Mouse (Mus musculus): ENCODE data around the gene Gal3st4.

Gal3st4 gene

DNA sequence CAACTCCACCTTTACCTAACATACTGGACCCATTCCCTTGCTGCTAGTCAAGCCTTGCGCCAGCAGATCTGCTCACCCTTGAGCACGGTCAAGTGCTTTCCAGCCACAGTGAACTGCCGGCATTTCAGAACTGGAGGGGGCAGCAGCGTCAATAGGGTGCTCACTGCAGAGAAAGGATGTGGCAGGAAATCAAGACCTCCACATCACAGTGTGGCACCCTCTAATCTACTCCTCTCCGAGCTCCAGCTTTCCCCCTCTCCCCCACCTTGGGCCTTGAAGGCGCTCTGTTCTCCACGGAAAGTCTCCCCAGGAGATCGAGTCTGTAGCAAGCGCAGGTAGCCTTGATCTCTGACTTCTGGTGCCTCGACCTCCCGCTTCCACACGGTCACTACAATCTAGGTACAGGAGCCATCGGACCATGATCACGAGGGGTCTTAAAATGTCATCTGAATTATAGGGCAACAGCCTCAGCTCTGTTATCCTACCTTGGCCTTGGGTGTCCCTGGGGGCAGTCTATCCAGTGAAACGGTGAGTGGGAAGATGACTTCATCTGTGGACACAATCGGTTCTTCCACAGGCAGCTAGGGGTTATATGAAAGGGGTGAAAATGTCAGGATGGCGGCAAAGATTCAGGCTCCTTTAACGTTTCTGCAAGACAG is 9.9 kb downstream of the Gal3st4 start:
- ATAC-seq (ENCODE audit: insufficient number of reproducible peaks, low FRiP score, low TSS enrichment): no peak

DNA sequence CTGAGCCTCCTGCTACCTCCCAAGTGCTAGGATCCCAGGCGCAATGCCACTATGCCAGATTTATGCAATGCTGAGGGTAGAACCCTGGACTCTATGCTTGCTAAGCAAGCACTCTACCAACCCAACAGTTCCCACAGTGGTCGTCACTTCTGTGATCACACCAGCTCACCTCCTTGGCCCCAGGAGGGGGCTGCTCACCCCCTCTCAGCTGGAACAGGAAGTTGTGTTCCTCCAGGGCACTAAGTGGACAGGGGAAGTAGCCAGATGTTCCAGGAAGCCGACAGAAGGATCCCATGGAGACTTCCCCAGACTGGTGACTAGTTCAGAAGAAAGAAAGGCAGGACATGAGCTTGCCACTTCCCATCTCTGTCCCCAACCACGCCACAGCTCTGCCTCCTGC is 10.6 kb downstream of the Gal3st4 start:
- no peak for ATAC-seq (ENCODE audit: insufficient number of reproducible peaks, low FRiP score, low TSS enrichment)

GRCm38 (mm10) chr5:138260834-138261233 is 11.8 kb downstream of the Gal3st4 start:
- ATAC-seq (ENCODE audit: insufficient number of reproducible peaks, low FRiP score, low TSS enrichment): no peak

DNA sequence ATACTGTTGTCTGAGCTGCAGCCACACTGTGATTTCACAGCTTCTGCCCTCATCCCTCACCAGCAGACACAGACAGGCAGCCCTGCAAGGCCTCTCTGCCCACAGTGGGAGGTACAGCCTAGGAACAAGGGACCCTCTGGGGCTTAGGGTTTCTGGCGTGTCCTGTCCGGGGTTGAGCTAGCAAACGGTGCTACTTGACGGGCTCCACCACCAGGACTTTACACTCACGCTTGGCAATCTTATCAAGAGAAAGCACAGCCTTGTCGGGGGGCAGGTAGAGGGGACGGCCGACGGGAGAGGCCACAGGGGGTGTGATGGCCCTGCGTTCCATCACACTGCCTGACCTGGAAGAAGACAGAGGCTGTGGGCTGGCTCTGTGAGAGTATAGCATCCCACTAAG is 12.6 kb downstream of the Gal3st4 start:
- no peak for ATAC-seq (ENCODE audit: insufficient number of reproducible peaks, low FRiP score, low TSS enrichment)

GRCm38 (mm10) chr5:138258993-138259392 is 13.6 kb downstream of the Gal3st4 start:
- no peak for ATAC-seq (ENCODE audit: insufficient number of reproducible peaks, low FRiP score, low TSS enrichment)

- no peak for ATAC-seq (ENCODE audit: insufficient number of reproducible peaks, low FRiP score, low TSS enrichment)
These were observed 14.1 kb downstream of the Gal3st4 start for GRCm38 (mm10) chr5:138258542-138258941.

DNA sequence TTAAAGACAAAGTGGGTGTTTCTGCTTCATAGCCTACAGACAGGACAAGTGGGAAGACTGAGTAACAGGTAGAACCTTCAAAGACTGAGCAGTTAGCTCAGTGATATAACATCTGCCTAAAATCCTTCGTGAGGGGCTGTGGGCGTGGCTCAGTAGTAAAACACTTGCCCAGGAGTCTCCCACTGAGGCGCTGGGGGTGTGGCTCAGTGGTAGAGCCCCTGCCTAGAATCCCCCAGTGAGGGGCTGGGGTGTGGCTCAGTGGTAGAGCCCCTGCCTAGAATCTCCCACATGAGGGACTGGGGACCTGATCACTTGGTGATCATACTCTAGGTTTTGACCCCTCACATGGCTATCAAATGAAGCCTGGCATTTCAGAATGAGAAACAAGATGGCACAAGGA is 14.6 kb downstream of the Gal3st4 start:
- no peak for ATAC-seq (ENCODE audit: insufficient number of reproducible peaks, low FRiP score, low TSS enrichment)

- ATAC-seq (ENCODE audit: insufficient number of reproducible peaks, low FRiP score, low TSS enrichment): no peak
These were observed 15.1 kb downstream of the Gal3st4 start for GRCm38 (mm10) chr5:138257585-138257978.

GRCm38 (mm10) chr5:138256966-138257584 is 15.6 kb downstream of the Gal3st4 start:
- no peak for ATAC-seq (ENCODE audit: insufficient number of reproducible peaks, low FRiP score, low TSS enrichment)

DNA sequence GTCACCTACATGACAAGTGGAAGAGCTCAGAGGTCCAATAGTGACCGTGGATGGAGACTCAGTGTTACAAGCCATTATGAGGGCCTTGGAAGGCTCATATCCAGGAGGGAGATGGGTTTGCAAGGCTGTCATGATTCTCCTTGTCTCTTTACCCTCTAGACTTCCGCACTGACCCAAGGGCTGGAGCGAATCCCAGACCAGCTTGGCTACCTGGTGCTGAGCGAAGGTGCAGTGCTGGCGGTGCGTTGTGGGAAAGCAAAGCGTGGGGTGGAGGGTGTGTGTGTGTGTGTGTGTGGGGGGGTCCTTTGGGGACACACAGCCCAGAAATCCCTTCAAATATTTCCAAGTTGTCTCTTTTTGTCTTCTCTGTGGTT is 16.6 kb downstream of the Gal3st4 start:
- peak; percentile 19; the same call in 1 of the 2 replicates for ATAC-seq (ENCODE audit: insufficient number of reproducible peaks, low FRiP score, low TSS enrichment)

- ATAC-seq (ENCODE audit: insufficient number of reproducible peaks, low FRiP score, low TSS enrichment): peak; percentile 100
These were observed 17.1 kb downstream of the Gal3st4 start, which contains the start of gene Lamtor4 for GRCm38 (mm10) chr5:138255353-138256093. Gene Lamtor4, plus strand, starts transcription at chr5:138255482.

GRCm38 (mm10) chr5:138253061-138253460 is 19.6 kb downstream of the Gal3st4 start:
- ATAC-seq (ENCODE audit: insufficient number of reproducible peaks, low FRiP score, low TSS enrichment): no peak

- no peak for ATAC-seq (ENCODE audit: insufficient number of reproducible peaks, low FRiP score, low TSS enrichment)
These were observed 21.5 kb downstream of the Gal3st4 start for GRCm38 (mm10) chr5:138251144-138251543.

DNA sequence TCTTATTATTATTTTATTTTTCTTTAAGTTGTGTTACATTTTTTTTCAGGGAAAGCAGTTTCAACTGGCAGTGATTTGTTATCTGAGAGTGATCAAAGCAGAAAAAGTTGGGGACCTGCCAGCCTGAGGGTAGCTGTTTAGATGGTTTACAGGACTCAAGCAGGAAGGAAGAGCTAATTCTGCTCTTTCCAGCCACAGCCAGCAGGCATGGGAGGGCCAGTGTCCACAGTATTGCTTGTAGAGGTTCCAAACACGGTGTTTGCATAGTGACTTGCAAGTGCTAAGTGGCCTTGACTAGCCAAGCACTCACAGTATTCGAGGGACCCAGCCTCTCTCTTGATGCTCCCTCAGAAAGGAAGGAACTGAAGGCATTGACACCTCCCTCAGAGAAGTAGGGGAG is 31.1 kb downstream of the Gal3st4 start:
- no peak for ATAC-seq (ENCODE audit: insufficient number of reproducible peaks, low FRiP score, low TSS enrichment)

DNA sequence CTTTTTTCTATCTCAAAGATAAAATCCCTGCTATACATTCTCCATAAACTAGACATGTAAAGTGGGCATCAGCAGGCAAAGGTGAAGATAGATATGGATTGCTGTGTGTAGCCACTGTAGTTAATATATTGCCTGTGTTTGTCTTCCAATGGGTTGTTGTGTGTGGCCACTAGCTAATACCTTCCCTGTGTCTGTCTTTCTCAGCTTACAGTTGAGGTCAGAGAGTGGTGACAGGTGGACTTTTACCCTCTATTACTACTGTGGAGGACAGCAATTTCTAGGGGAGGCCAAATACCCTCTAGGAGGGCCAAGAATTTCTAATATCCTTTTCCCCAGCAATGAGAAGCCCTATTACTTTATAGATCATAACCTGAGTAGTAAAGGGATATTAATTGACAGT is 38.4 kb downstream of the Gal3st4 start:
- ATAC-seq (ENCODE audit: insufficient number of reproducible peaks, low FRiP score, low TSS enrichment): no peak

GRCm38 (mm10) chr5:138233778-138234177 is 38.9 kb downstream of the Gal3st4 start:
- no peak for ATAC-seq (ENCODE audit: insufficient number of reproducible peaks, low FRiP score, low TSS enrichment)

DNA sequence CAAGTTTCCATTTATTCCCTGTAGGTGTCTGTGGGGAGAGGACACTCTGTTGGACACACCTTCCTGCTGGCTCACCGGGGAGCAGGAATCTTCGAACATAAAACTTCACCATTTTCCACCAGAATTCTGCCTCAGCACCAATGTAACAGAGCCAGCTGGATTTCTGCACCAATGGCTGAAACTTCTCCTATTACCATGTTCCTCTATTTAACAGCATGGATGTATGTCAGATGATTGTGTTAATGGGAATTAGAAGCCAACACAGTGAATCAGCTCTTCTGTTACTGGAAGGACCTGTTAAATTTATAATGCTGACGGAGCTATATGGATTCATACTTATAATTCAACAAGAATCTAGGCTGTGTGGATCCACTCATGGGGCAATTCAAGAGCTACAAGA is 43.1 kb downstream of the Gal3st4 start:
- no peak for ATAC-seq (ENCODE audit: insufficient number of reproducible peaks, low FRiP score, low TSS enrichment)

GRCm38 (mm10) chr5:138228026-138228425 is 44.6 kb downstream of the Gal3st4 start:
- ATAC-seq (ENCODE audit: insufficient number of reproducible peaks, low FRiP score, low TSS enrichment): no peak

DNA sequence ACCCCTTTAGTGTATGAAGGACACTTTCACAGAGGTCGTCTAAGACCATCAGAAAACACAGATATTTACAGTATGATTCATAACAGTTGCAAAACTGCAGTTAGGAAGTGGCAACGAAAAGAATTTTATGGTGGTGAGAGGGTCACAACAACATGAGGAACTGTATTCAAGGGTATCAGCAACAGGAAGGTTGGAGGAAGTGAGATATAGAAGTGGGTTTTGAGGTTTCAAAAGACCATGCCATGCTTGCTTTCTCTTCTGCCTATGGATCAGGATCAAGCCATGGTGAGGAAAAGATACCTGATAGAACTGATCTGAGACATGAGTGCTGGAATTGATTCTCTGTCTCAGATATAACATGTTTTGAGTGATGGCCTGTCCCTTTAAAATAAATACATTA is 45.3 kb downstream of the Gal3st4 start:
- no peak for ATAC-seq (ENCODE audit: insufficient number of reproducible peaks, low FRiP score, low TSS enrichment)

GRCm38 (mm10) chr5:138226491-138226890 is 46.1 kb downstream of the Gal3st4 start:
- ATAC-seq (ENCODE audit: insufficient number of reproducible peaks, low FRiP score, low TSS enrichment): no peak

- no peak for ATAC-seq (ENCODE audit: insufficient number of reproducible peaks, low FRiP score, low TSS enrichment)
These were observed 46.9 kb downstream of the Gal3st4 start, which contains the start of gene Nxpe5 for GRCm38 (mm10) chr5:138225700-138226099. Gene Nxpe5, plus strand, starts transcription at chr5:138225898.
